Mouse (Mus musculus): ENCODE results near the gene Ppib. TPM values are rescaled to one million over a fixed set of nuclear protein-coding genes. Genes with fewer than 3 reads are reported as not detected.

Gene Ppib
- total and polyA plus RNA-seq, 2 experiments from 2014 or later: 209 to 339 TPM

DNA sequence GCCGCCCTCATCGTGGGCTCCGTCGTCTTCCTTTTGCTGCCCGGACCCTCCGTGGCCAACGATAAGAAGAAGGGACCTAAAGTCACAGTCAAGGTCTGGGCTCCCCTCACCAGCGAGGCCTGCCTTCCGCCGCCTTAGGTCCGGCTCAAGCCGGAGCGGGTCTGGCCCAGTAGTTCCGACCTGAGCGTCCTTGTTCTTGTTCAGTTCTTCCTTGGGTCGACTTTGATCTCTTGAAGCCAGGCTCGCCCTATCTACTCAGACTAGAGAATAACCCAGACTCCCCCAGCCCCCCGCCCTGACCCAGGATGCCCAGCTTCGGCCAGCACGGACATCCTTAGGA lies 256 bp downstream of the Ppib start:
- DNase-seq (ENCODE audit: low spot score) (no peak), ATAC-seq (ENCODE audit: low FRiP score) (peak; percentile 89)
- Histone ChIP-seq H3K36me3 (ENCODE audit: insufficient read depth, low read length) (peaks cover 23% of the 10 kb centered on the region), H3K4me1 (ENCODE audit: insufficient read depth, low read length) (peaks cover 13% of the 10 kb centered on the region), H3K4me2 (ENCODE audit: low read depth, low read length, poor library complexity, severe bottlenecking) (peak overlapping the region; percentile 56), H3K27me3 (ENCODE audit: insufficient read depth, low read length) (no peaks in the 10 kb centered on the region), H3K27ac (ENCODE audit: low read depth, low read length) (peak overlapping the region; percentile 91), H3K9ac (replicated peaks; ENCODE audit: low read length, poor library complexity, severe bottlenecking) (peak overlapping the region; percentile 79), H3K4me3 (ENCODE audit: low read depth, low read length) (peak overlapping the region; percentile 77), H3K9me3 (ENCODE audit: low read length) (no peaks in the 10 kb centered on the region)
- WGBS: 0% methylated on average over 17 of the region's 20 CpGs
- no peak for TF ChIP-seq CTCF (IDR thresholded peaks at IDR 0.05)

- H3K27ac ChIP-seq (ENCODE audit: low read depth, low read length): no peak overlapping the region
- 25% methylated on average over 4 of the region's 4 CpGs for WGBS
- no peaks in the 10 kb centered on the region for H3K27me3 ChIP-seq (ENCODE audit: insufficient read depth, low read length)
- H3K9ac ChIP-seq (replicated peaks; ENCODE audit: low read length, poor library complexity, severe bottlenecking): peak overlapping the region; percentile 79
- H3K9me3 ChIP-seq (ENCODE audit: low read length): no peaks in the 10 kb centered on the region
- no peak for TF ChIP-seq CTCF (IDR thresholded peaks at IDR 0.05)
- peak; percentile 56 for DNase-seq (ENCODE audit: low spot score)
- ATAC-seq (ENCODE audit: low FRiP score): no peak
- H3K4me3 ChIP-seq (ENCODE audit: low read depth, low read length): peak overlapping the region; percentile 77
- peak overlapping the region; percentile 56 for H3K4me2 ChIP-seq (ENCODE audit: low read depth, low read length, poor library complexity, severe bottlenecking)
- peaks cover 30% of the 10 kb centered on the region for H3K36me3 ChIP-seq (ENCODE audit: insufficient read depth, low read length)
- H3K4me1 ChIP-seq (ENCODE audit: insufficient read depth, low read length): peaks cover 13% of the 10 kb centered on the region
These were observed 964 bp downstream of the Ppib start for GRCm38 (mm10) chr9:66060986-66061385.

DNA sequence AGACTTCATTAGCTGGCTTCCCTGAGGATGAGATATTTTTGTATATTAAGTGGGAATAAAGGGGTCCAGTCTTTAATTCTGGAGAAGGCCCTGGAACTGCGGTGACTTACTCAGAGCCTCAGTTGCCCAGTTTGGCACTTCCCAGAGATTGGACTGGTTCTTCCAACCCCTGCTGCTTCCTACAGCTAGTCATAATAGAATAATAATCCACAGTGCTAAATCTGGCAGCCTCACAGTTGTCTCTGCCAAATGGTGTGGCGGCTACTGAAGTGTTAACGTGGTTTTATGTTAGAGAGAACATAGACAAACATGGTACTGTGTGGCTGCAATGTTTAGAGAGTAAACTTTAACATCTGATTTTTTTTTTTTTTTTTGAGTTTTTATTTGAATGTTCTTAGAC lies 1.6 kb downstream of the Ppib start:
- H3K4me2 ChIP-seq (ENCODE audit: low read depth, low read length, poor library complexity, severe bottlenecking): peak overlapping the region; percentile 56
- no peaks in the 10 kb centered on the region for H3K27me3 ChIP-seq (ENCODE audit: insufficient read depth, low read length)
- peak overlapping the region; percentile 77; the same call in 1 of the 2 replicates for H3K4me3 ChIP-seq (ENCODE audit: low read depth, low read length)
- ATAC-seq (ENCODE audit: low FRiP score) (no peak), DNase-seq (ENCODE audit: low spot score) (no peak)
- H3K9ac ChIP-seq (replicated peaks; ENCODE audit: low read length, poor library complexity, severe bottlenecking): no peak overlapping the region
- peaks cover 37% of the 10 kb centered on the region for H3K36me3 ChIP-seq (ENCODE audit: insufficient read depth, low read length)
- H3K9me3 ChIP-seq (ENCODE audit: low read length): no peaks in the 10 kb centered on the region
- TF ChIP-seq CTCF (IDR thresholded peaks at IDR 0.05): no peak
- peaks cover 13% of the 10 kb centered on the region for H3K4me1 ChIP-seq (ENCODE audit: insufficient read depth, low read length)
- H3K27ac ChIP-seq (ENCODE audit: low read depth, low read length): no peak overlapping the region
- WGBS: 80% methylated on average over 3 of the region's 3 CpGs

DNA sequence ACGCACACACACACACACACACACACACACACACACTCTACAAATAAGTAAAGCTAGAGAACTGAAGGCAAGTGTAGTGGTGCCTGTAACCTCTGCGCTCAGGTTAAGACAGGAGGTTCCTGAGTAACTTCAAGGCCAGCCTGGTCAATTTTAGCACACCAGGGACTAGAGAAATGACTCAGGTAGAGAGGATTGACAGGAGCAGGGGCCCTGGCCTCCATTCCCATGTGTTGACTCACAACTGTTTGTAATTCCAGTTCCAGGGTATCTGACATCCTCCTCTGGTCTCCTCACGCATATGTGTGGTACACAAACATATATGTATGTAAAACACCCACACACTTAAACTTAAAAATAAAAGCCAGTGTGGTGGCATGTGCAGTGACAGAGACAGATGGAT lies 3.4 kb downstream of the Ppib start:
- no peak for TF ChIP-seq CTCF (IDR thresholded peaks at IDR 0.05)
- no peak overlapping the region for H3K4me3 ChIP-seq (ENCODE audit: low read depth, low read length)
- H3K27ac ChIP-seq (ENCODE audit: low read depth, low read length): no peak overlapping the region
- no peak overlapping the region for H3K9ac ChIP-seq (replicated peaks; ENCODE audit: low read length, poor library complexity, severe bottlenecking)
- peaks cover 13% of the 10 kb centered on the region for H3K4me1 ChIP-seq (ENCODE audit: insufficient read depth, low read length)
- peaks cover 40% of the 10 kb centered on the region for H3K36me3 ChIP-seq (ENCODE audit: insufficient read depth, low read length)
- no peaks in the 10 kb centered on the region for H3K27me3 ChIP-seq (ENCODE audit: insufficient read depth, low read length)
- no peak overlapping the region for H3K4me2 ChIP-seq (ENCODE audit: low read depth, low read length, poor library complexity, severe bottlenecking)
- ATAC-seq (ENCODE audit: low FRiP score) (no peak), DNase-seq (ENCODE audit: low spot score) (no peak)
- H3K9me3 ChIP-seq (ENCODE audit: low read length): no peaks in the 10 kb centered on the region
- 98% methylated on average over 3 of the region's 3 CpGs for WGBS

GRCm38 (mm10) chr9:66064316-66064715 lies 4.3 kb downstream of the Ppib start:
- ATAC-seq (ENCODE audit: low FRiP score): no peak
- no peak for TF ChIP-seq CTCF (IDR thresholded peaks at IDR 0.05)
- no peaks in the 10 kb centered on the region for H3K27me3 ChIP-seq (ENCODE audit: insufficient read depth, low read length)
- H3K4me3 ChIP-seq (ENCODE audit: low read depth, low read length): no peak overlapping the region
- no peaks in the 10 kb centered on the region for H3K9me3 ChIP-seq (ENCODE audit: low read length)
- no peak overlapping the region for H3K9ac ChIP-seq (replicated peaks; ENCODE audit: low read length, poor library complexity, severe bottlenecking)
- no peak for DNase-seq (ENCODE audit: low spot score)
- H3K4me2 ChIP-seq (ENCODE audit: low read depth, low read length, poor library complexity, severe bottlenecking): no peak overlapping the region
- H3K36me3 ChIP-seq (ENCODE audit: insufficient read depth, low read length): peaks cover 40% of the 10 kb centered on the region
- peaks cover 13% of the 10 kb centered on the region for H3K4me1 ChIP-seq (ENCODE audit: insufficient read depth, low read length)
- 95% methylated on average over 11 of the region's 11 CpGs for WGBS
- no peak overlapping the region for H3K27ac ChIP-seq (ENCODE audit: low read depth, low read length)

- no peak for TF ChIP-seq CTCF (IDR thresholded peaks at IDR 0.05)
- H3K9me3 ChIP-seq (ENCODE audit: low read length): no peaks in the 10 kb centered on the region
- H3K27me3 ChIP-seq (ENCODE audit: insufficient read depth, low read length): no peaks in the 10 kb centered on the region
- no peak overlapping the region for H3K4me3 ChIP-seq (ENCODE audit: low read depth, low read length)
- no peak overlapping the region for H3K9ac ChIP-seq (replicated peaks; ENCODE audit: low read length, poor library complexity, severe bottlenecking)
- peaks cover 3% of the 10 kb centered on the region; the same call in 1 of the 2 replicates for H3K4me1 ChIP-seq (ENCODE audit: insufficient read depth, low read length)
- 94% methylated on average over 3 of the region's 3 CpGs for WGBS
- ATAC-seq (ENCODE audit: low FRiP score): no peak
- peaks cover 40% of the 10 kb centered on the region for H3K36me3 ChIP-seq (ENCODE audit: insufficient read depth, low read length)
- no peak overlapping the region for H3K4me2 ChIP-seq (ENCODE audit: low read depth, low read length, poor library complexity, severe bottlenecking)
- DNase-seq (ENCODE audit: low spot score): no peak
- no peak overlapping the region for H3K27ac ChIP-seq (ENCODE audit: low read depth, low read length)
These were observed 6.8 kb downstream of the Ppib start for GRCm38 (mm10) chr9:66066791-66067190.
